Mouse (Mus musculus): Measurements from ENCODE around the gene Clec2l.

The Clec2l gene

GRCm38 (mm10) chr6:38715881-38716280 lies 53.0 kb downstream of the Clec2l start:
- DNase-seq (ENCODE audit: low read depth, low spot score) = no peak

- DNase-seq (ENCODE audit: low read depth, low spot score) = no peak
Observed at GRCm38 (mm10) chr6:38718625-38719024, 55.8 kb downstream of the Clec2l start.

GRCm38 (mm10) chr6:38719229-38719628 lies 56.4 kb downstream of the Clec2l start:
- DNase-seq (ENCODE audit: low read depth, low spot score) = no peak

GRCm38 (mm10) chr6:38721361-38721760 lies 58.5 kb downstream of the Clec2l start:
- DNase-seq (ENCODE audit: low read depth, low spot score) = no peak

GRCm38 (mm10) chr6:38725515-38725914 lies 62.6 kb downstream of the Clec2l start:
- DNase-seq (ENCODE audit: low read depth, low spot score) = no peak
